Mouse (Mus musculus) lung, adult 2 months (tissue): ENCODE data around the gene Aco1.

Experiments used
- CTCF ChIP-seq: fragments of 200-500 bp; IDR thresholded peaks from 2 replicates; pipeline ENCODE4 v1.5.1; 2011; ENCODE audit warnings: mild to moderate bottlenecking, low read length, control low read depth; ENCODE audit not compliant: insufficient read depth
- POLR2A ChIP-seq: fragments of 200-500 bp; IDR thresholded peaks from 2 replicates; pipeline ENCODE4 v1.6.1; 2011; ENCODE audit warnings: low read depth, mild to moderate bottlenecking, control low read depth, low read length, borderline replicate concordance; ENCODE audit errors: extremely low read depth

GRCm38 (mm10) chr4:40153500-40153899 is 10.6 kb downstream of the Aco1 start:
- no peak for TF ChIP-seq CTCF
- no peak for TF ChIP-seq POLR2A
